Mouse (Mus musculus) frontal cortex, postnatal 14 days (tissue): ENCODE results near the gene Slc1a4.

ENCODE experiments used
- DNase-seq, 2 experiments: peaks; one replicate each; pipeline ENCODE4 v3.0.0; 2022; ENCODE audit warnings: low spot score in 2 of 2

The Slc1a4 gene

GRCm38 (mm10) chr11:20325073-20325694 lies 7.3 kb downstream of the Slc1a4 start:
- no peak for DNase-seq

DNA sequence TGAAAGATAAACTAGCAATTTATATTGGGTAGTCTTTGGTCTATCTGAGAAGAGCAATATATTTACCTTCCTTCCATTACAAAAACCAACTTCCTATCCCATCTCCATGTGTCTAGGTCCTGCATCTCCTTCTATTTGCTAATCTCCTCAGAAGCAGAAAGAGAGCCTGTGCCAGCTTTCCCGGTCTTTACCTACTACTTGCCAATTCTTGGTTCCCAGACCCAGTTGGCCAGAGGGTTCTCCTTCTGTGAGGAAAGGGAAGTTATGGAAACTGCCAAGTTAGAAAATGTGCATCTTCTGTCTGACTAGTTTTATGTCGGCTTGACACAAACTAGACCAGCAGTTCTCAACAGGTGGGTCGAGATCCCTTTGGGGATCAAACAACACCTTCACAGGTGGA lies 8.5 kb downstream of the Slc1a4 start:
- no peak for DNase-seq

- no peak for DNase-seq
Measured at GRCm38 (mm10) chr11:20322366-20322765, 10.1 kb downstream of the Slc1a4 start.

DNA sequence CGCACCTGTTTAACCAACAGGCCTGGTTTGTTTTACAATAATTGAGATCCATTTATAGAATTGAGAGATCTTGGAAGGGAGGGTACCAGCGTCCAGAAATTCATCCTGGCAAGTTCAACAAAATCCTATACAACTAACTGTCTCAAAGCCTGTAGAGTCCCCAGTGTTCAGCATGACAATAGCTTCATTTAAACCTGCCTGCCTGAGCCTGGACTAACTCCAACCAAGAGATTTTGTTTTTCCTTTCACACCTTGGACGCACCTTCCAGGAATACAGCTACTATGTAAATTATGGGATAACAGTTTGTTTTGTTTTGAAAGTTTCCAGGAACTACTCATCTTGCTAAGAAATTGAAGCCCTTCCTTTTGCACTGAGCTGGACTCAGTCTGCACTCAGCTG lies 11.9 kb downstream of the Slc1a4 start:
- no peak for DNase-seq

DNA sequence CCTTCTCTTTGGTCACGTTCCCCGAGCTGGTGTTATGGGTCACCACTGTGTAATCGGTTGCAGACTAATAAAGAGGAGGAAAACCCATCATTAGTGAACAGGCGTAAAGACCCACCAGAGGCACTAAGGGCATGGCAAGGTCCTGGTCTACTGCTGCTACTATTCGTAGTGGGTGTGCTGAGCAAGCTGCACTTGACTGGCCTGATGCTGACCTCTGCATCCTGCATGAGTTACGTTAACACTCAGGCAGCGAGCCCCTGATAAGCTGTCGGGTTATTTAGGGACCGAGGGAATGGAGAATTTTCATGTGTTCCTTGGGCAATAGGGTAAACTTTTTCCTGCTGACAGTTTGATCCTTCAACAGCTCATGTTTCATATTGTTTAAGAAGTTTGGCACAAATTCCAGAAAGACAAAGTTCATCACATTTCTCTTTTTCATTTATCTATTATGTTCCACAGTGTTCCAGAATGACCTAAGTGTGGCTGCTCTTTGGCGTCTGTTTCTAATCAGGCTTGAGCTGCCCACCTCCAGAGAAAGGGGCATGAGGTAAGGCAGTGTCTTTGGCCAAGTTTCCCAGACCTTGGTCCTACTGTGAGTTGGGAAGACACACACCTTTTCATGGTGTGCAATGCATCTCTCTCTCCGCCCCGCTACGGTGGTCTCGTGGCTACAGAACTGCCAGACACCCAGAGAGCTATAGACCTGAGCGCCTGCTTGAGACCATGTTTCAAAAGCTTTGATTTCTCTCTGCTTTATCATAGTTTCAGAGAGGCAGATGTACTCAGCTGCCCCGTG lies 13.7 kb downstream of the Slc1a4 start:
- no peak for DNase-seq

DNA sequence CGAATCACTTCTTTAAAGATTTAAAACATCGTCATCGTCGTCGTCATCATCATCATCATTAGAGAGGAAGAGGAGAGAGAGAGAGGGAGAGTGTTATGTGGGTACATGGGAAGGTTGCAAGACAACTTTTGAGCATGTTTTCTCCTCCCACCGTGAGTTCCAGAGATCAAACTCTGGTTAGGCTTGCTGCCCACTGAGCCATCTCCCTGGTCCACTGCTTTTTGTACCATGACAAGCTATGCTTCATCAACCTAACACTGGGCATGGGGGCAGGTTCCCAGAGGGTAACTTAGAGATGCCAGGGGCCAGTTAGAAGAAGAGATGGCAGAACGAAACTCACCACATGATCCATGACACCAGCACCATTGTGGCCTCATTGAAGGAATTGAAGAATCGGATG lies 18.9 kb downstream of the Slc1a4 start:
- DNase-seq: no peak

GRCm38 (mm10) chr11:20309044-20309443 lies 23.5 kb downstream of the Slc1a4 start:
- DNase-seq: no peak

GRCm38 (mm10) chr11:20307409-20307808 lies 25.1 kb downstream of the Slc1a4 start:
- no peak for DNase-seq

DNA sequence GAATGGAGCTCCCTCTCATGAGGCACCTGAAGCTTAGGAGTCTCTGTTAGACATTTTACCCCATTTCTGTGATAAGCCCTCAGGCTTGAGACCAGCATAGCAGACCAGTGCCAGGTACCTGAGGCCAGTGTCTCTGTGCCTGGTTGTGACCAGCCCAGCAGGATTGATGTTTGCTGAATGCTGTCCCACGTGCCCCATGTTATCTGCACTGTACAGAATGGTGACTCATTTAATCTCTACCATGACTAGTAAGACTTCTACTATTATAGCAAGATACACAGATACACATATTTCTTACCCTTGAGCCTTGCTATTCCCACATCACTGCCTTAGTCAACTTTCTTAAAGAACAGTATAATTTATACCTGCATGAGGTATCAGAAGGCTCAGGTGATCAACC lies 26.9 kb downstream of the Slc1a4 start:
- no peak for DNase-seq

DNA sequence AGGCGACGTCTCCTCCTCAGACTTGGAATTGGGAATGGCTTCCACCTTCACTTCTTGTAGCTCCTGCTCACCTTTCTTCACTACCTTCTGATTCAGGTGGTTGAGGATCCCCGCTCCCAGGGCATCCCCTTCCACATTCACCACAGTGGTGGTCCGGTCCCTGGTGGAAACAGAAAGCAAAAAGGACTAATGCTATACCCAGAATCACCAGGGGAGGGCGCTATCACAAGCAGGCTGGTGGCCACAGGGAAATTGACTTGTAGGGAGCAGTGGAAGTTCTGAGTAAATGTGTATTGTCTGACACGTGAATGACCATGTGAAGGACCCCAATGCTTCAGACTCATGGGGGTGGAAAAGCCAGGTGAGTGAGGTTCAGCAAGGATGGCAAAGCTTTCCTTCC lies 28.2 kb downstream of the Slc1a4 start:
- DNase-seq: peak in 1 of 2 experiments; percentile 47

GRCm38 (mm10) chr11:20301332-20301731 lies 31.2 kb downstream of the Slc1a4 start:
- DNase-seq: no peak

- DNase-seq: no peak
Measured at GRCm38 (mm10) chr11:20300850-20301249, 31.7 kb downstream of the Slc1a4 start.

- DNase-seq: no peak
Measured at GRCm38 (mm10) chr11:20299900-20300299, 32.6 kb downstream of the Slc1a4 start.

GRCm38 (mm10) chr11:20284463-20284862 lies 48.0 kb downstream of the Slc1a4 start:
- no peak for DNase-seq

- DNase-seq: no peak
Measured at GRCm38 (mm10) chr11:20282601-20283219, 49.8 kb downstream of the Slc1a4 start.

DNA sequence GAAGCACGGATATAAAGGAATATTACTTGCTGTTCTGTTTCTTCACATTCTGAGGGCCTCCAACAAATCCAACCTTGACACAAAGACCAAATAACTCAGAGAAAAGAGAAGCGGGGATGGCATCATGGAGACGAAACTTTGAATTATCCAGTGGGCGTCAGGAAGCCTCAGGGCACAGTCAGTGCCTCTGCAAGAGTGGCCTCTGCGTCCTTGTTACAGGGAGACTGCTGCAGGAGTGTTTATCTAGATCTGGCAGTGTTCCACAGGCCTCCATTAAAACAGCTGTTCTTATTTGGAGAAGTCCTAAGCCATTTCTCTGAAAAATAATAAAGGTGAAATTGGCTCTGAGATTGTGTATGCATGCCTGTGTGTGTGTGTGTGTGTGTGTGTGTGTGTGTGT lies 51.5 kb downstream of the Slc1a4 start:
- DNase-seq: no peak

DNA sequence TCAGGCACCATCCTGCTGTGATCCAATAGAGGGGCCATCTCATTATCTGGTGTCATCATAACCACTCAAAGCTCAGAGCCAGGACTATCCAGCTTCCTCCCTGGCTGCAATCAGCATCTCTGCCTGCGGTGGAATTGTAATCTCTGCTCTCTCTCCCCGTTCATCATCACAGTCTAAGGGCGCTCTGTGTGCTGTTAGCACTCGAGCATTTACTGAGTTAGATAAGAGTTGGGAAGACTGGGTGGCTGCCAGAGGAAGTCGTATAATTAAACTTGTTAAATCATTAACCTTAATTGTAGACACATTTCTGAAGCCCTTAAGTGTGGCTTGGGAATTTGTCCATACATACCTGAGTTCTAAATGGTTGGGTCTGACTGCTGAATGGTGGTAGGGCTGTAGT lies 53.8 kb downstream of the Slc1a4 start:
- no peak for DNase-seq

GRCm38 (mm10) chr11:20277106-20277505 lies 55.4 kb downstream of the Slc1a4 start:
- no peak for DNase-seq

GRCm38 (mm10) chr11:20275974-20276373 lies 56.5 kb downstream of the Slc1a4 start:
- no peak for DNase-seq

DNA sequence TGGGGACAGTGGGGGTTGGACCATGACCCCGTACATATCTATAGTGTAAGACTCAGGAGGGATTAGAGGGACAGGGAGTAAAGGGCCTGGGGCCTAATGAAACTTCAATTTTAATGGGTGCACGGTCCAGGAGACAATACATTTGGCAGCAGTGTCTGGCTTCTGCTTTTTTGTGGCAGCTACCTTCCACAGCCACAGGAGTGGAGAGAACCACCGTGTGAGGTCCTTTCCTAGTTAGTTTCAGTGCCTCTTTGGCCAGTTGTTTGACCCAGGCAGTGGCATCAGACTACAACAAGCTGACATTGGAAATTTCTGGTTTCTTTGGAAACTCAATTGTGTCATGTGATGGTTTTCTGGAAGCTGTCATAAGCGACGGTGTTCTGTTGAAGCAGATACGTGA lies 62.6 kb downstream of the Slc1a4 start:
- DNase-seq: no peak

- no peak for DNase-seq
Measured at GRCm38 (mm10) chr11:20262628-20263380, 69.7 kb downstream of the Slc1a4 start.

DNA sequence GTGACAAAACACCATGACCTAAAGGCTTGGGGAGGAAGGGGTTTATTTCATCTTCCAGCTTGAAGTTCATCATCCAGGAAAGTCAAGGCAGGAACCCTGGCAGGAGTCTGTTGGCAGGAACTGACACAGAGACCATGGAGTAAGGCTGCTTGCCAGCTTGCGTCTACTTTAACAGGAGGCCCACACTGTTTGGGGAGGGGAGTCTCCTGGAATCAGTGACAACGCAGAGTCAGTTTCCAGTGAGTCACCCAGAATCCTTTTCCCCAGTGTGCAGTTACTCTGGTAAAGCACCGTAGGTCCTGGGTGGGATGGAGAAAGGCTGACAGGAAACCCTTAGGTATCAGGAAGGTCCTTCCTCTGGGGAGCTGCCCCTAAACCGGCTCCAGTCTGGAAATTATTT lies 77.7 kb downstream of the Slc1a4 start:
- no peak for DNase-seq
